Mouse (Mus musculus): ENCODE measurements around the gene Gm3402. TPM values are rescaled to one million over a fixed set of nuclear protein-coding genes. Genes with fewer than 3 reads are reported as not detected.
"Not testable (repeated sequence)": the region's sequence is repeated elsewhere in the genome, so short reads cannot be mapped to it uniquely, and the experiment has no call there.

Gm3402 gene
- polyA plus RNA-seq (2012; ENCODE audit: insufficient read depth, insufficient read length, missing spikeins), result not detected in 2 replicates

DNA sequence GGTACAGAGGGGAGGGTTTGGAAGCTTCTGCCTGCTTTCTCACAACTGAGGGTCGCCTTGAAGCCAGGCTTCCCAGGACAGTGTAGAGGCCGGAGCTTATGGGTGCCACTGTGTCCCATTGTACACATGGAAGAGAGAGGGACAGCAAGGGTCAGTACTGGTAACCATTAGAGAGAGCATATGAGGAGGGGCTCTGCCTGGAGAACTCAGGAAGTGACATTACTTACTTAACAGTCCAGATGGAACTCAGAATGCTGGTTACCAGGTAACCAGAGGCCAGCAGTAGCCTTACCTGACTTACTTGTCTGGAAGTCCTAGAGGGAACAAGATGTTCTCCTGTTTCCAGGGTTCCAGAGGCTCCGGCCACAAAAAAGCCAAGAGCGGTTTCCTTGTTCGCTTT lies at the start of gene Gm3402:
TSS of gene Gm3402 (plus strand) at position 301 of the 400 bp plus-strand sequence.
- not testable (repeated sequence) for H3K4me1 ChIP-seq (ENCODE audit: control insufficient read depth, insufficient read depth, insufficient read length, low read length)

GRCm38 (mm10) chr5:146466663-146467062 lies 47.3 kb upstream of the Gm3402 start:
- Histone ChIP-seq H3K27ac (replicated peaks; ENCODE audit: low read depth, low read length) (no peak overlapping the region), H3K4me3 (ENCODE audit: insufficient read depth, low read depth, low read length) (no peak overlapping the region), H3K4me1 (ENCODE audit: control insufficient read depth, insufficient read depth, insufficient read length, low read length) (no peaks in the 10 kb centered on the region; the same call in 1 of the 2 replicates)

More for the DNA sequence above, at the start of gene Gm3402:
- H3K4me3 ChIP-seq (ENCODE audit: insufficient read depth, low read depth, low read length); H3K27ac ChIP-seq (replicated peaks; ENCODE audit: low read depth, low read length): not testable (repeated sequence)

DNA sequence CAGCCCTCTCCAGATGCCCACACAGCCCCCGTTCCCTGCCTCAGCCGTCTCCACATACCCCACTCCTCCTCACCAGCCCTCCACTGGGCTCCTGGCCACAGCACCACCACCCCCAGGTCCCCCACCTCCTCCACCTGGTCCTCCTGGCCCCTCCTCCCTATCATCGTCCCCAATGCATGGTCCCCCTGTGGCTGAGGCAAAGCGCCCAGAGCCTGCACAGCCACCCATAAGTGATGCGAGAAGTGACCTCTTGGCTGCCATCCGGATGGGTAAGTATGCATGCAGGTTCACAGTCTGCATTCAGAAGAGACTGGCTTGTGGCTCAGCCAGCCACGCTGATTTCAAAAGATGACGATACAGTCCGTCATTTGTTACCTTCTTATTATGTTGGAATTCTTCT lies 45.6 kb upstream of the Gm3402 start:
- Histone ChIP-seq H3K27ac (replicated peaks; ENCODE audit: low read depth, low read length) (no peak overlapping the region), H3K4me1 (ENCODE audit: control insufficient read depth, insufficient read depth, insufficient read length, low read length) (no peaks in the 10 kb centered on the region), H3K4me3 (ENCODE audit: insufficient read depth, low read depth, low read length) (no peak overlapping the region)

GRCm38 (mm10) chr5:146470821-146471220 lies 43.1 kb upstream of the Gm3402 start:
- Histone ChIP-seq H3K4me1 (ENCODE audit: control insufficient read depth, insufficient read depth, insufficient read length, low read length) (no peaks in the 10 kb centered on the region), H3K27ac (replicated peaks; ENCODE audit: low read depth, low read length) (no peak overlapping the region), H3K4me3 (ENCODE audit: insufficient read depth, low read depth, low read length) (no peak overlapping the region)

GRCm38 (mm10) chr5:146471311-146471710 lies 42.6 kb upstream of the Gm3402 start:
- H3K4me3 ChIP-seq (ENCODE audit: insufficient read depth, low read depth, low read length), result no peak overlapping the region
- H3K27ac ChIP-seq (replicated peaks; ENCODE audit: low read depth, low read length), result no peak overlapping the region
- H3K4me1 ChIP-seq (ENCODE audit: control insufficient read depth, insufficient read depth, insufficient read length, low read length), result no peaks in the 10 kb centered on the region

DNA sequence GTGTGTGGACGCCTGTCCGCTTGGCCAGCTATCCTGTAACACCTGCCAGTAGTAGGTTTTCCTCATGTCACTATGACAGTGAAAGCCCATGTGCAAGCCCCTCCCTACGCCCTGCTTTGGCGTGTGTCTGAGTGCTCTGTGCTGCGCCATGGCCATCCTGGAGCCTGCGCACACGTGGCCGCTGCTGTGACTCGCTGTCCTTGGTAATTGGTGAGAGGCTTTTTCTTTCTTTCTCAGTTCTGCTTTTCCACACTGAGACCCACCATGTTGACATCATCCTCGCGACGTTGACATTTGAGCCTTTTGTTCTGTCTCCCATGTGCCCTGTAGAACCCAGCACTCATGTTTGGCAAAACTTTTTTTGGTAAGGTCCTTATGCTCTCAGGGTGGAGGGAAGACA lies 42.1 kb upstream of the Gm3402 start:
- Histone ChIP-seq H3K4me3 (ENCODE audit: insufficient read depth, low read depth, low read length) (no peak overlapping the region), H3K27ac (replicated peaks; ENCODE audit: low read depth, low read length) (no peak overlapping the region), H3K4me1 (ENCODE audit: control insufficient read depth, insufficient read depth, insufficient read length, low read length) (no peaks in the 10 kb centered on the region)

DNA sequence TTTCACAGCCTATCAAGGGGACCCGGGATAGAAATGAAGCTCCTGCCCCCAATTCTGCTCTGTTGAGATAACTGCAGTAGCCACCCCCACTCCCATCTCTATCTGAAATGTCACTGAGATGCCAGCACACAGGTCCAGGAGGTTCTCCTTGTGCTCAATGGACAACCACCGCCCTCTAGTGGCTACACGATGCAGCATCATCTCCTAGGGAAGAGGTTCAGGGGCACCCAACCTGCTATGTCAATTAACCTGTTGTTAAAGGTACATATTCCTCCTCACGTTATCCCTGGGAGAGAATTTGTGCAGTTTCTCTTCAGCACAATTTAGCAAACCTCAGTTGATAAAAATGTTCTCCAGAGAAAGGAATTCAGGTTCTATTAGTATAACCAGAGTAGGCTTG lies 34.4 kb upstream of the Gm3402 start:
- H3K4me3 ChIP-seq (ENCODE audit: insufficient read depth, low read depth, low read length); H3K27ac ChIP-seq (replicated peaks; ENCODE audit: low read depth, low read length); H3K4me1 ChIP-seq (ENCODE audit: control insufficient read depth, insufficient read depth, insufficient read length, low read length): not testable (repeated sequence)

GRCm38 (mm10) chr5:146481665-146482064 lies 32.3 kb upstream of the Gm3402 start, which contains the start of gene Gm6408:
Gene Gm6408, plus strand, starts transcription at chr5:146481965.
- H3K4me3 ChIP-seq (ENCODE audit: insufficient read depth, low read depth, low read length); H3K4me1 ChIP-seq (ENCODE audit: control insufficient read depth, insufficient read depth, insufficient read length, low read length); H3K27ac ChIP-seq (replicated peaks; ENCODE audit: low read depth, low read length): not testable (repeated sequence)

DNA sequence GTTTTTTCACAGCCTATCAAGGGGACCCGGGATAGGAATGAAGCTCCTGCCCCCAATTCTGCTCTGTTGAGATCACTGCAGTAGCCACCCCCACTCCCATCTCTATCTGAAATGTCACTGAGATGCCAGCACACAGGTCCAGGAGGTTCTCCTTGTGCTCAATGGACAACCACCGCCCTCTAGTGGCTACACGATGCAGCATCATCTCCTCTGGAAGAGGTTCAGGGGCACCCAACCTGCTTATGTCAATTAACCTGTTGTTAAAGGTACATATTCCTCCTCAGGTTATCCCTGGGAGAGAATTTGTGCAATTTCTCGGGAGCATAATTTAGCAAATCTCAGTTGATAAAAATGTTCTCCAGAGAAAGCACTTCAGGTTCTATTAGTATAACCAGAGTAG lies 25.0 kb upstream of the Gm3402 start:
- H3K4me1 ChIP-seq (ENCODE audit: control insufficient read depth, insufficient read depth, insufficient read length, low read length); H3K27ac ChIP-seq (replicated peaks; ENCODE audit: low read depth, low read length); H3K4me3 ChIP-seq (ENCODE audit: insufficient read depth, low read depth, low read length): not testable (repeated sequence)

- H3K27ac ChIP-seq (replicated peaks; ENCODE audit: low read depth, low read length); H3K4me3 ChIP-seq (ENCODE audit: insufficient read depth, low read depth, low read length): not testable (repeated sequence)
Observed at GRCm38 (mm10) chr5:146491063-146491462, 22.9 kb upstream of the Gm3402 start, which contains the start of gene Gm6370. Gene Gm6370, plus strand, starts transcription at chr5:146491363.

GRCm38 (mm10) chr5:146502099-146502498 lies 11.8 kb upstream of the Gm3402 start, which contains the start of gene 4930449I24Rik:
Gene 4930449I24Rik, plus strand, starts transcription at chr5:146502399.
- H3K4me3 ChIP-seq (ENCODE audit: insufficient read depth, low read depth, low read length); H3K27ac ChIP-seq (replicated peaks; ENCODE audit: low read depth, low read length); H3K4me1 ChIP-seq (ENCODE audit: control insufficient read depth, insufficient read depth, insufficient read length, low read length): not testable (repeated sequence)

More at GRCm38 (mm10) chr5:146491063-146491462, 22.9 kb upstream of the Gm3402 start, which contains the start of gene Gm6370:
- not testable (repeated sequence) for H3K4me1 ChIP-seq (ENCODE audit: control insufficient read depth, insufficient read depth, insufficient read length, low read length)

- not testable (repeated sequence) for H3K4me3 ChIP-seq (ENCODE audit: insufficient read depth, low read depth, low read length); H3K4me1 ChIP-seq (ENCODE audit: control insufficient read depth, insufficient read depth, insufficient read length, low read length); H3K27ac ChIP-seq (replicated peaks; ENCODE audit: low read depth, low read length)
Observed at GRCm38 (mm10) chr5:146525501-146525900, 11.6 kb downstream of the Gm3402 start, which contains the start of gene Gm3404. Gene Gm3404, plus strand, starts transcription at chr5:146525801.

DNA sequence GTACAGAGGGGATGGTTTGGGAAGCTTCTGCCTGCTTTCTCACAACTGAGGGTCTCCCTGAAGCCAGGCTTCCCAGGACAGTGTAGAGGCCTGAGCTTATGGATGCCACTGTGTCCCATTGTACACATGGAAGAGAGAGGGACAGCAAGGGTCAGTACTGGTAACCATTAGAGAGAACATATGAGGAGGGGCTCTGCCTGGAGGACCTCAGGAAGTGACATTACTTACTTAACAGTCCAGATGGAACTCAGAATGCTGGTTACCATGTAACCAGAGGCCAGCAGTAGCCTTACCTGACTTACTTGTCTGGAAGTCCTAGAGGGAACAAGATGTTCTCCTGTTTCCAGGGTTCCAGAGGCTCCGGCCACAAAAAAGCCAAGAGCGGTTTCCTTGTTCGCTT lies 23.4 kb downstream of the Gm3402 start, which contains the start of gene Gm3409:
TSS of gene Gm3409 (plus strand) at position 301 of the 400 bp plus-strand sequence.
- not testable (repeated sequence) for H3K27ac ChIP-seq (replicated peaks; ENCODE audit: low read depth, low read length); H3K4me1 ChIP-seq (ENCODE audit: control insufficient read depth, insufficient read depth, insufficient read length, low read length)

GRCm38 (mm10) chr5:146555836-146556235 lies 41.9 kb downstream of the Gm3402 start, which contains the start of gene Gm3415:
Gene Gm3415, plus strand, starts transcription at chr5:146556136.
- H3K27ac ChIP-seq (replicated peaks; ENCODE audit: low read depth, low read length); H3K4me3 ChIP-seq (ENCODE audit: insufficient read depth, low read depth, low read length); H3K4me1 ChIP-seq (ENCODE audit: control insufficient read depth, insufficient read depth, insufficient read length, low read length): not testable (repeated sequence)

More for the DNA sequence above, 23.4 kb downstream of the Gm3402 start, which contains the start of gene Gm3409:
- H3K4me3 ChIP-seq (ENCODE audit: insufficient read depth, low read depth, low read length), result not testable (repeated sequence)

DNA sequence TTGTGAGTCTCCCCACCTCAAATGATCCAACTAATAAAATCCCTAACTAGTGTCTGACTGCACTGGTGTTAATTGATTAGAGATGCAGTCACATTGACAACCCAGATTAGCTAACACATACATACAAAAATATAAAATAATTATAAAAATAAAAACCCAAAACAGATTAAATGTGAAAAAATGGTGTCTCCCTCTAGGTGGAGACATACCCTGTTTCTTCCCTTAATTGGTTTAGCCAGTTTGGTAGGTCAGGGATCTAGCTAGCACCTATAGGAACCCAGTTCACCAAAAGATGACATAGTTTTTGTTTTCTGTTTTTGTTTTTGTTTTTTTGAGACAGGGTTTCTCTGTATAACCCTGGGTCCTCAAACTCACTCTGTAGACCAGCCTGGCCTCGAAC lies 50.3 kb downstream of the Gm3402 start:
- Histone ChIP-seq H3K4me1 (ENCODE audit: control insufficient read depth, insufficient read depth, insufficient read length, low read length) (no peaks in the 10 kb centered on the region), H3K4me3 (ENCODE audit: insufficient read depth, low read depth, low read length) (no peak overlapping the region), H3K27ac (replicated peaks; ENCODE audit: low read depth, low read length) (no peak overlapping the region)
